Mouse (Mus musculus): ENCODE data around the gene Lmo2. TPM values are rescaled to one million over a fixed set of nuclear protein-coding genes. Genes with fewer than 3 reads are reported as not detected.

The Lmo2 gene
- 10.9 and 11.1 TPM in 2 replicates for polyA plus RNA-seq (2012; ENCODE audit: insufficient read depth, insufficient read length, missing spikeins)

GRCm38 (mm10) chr2:103957649-103958546 is at the start of gene Lmo2:
TSS of gene Lmo2 (plus strand) at chr2:103957986.
- H3K4me3 ChIP-seq (ENCODE audit: insufficient read depth, low read depth, low read length) = no peak within 1 kb of the TSS
- H3K4me1 ChIP-seq (ENCODE audit: control insufficient read depth, insufficient read depth, insufficient read length, low read length) = no peaks in the 10 kb centered on the region
- H3K27ac ChIP-seq (replicated peaks; ENCODE audit: low read depth, low read length) = no peak within 1 kb of the TSS

- Histone ChIP-seq H3K4me1 (ENCODE audit: control insufficient read depth, insufficient read depth, insufficient read length, low read length) (peaks cover 5% of the 10 kb centered on the region; the same call in 1 of the 2 replicates), H3K27ac (replicated peaks; ENCODE audit: low read depth, low read length) (no peak overlapping the region), H3K4me3 (ENCODE audit: insufficient read depth, low read depth, low read length) (no peak overlapping the region)
Measured at GRCm38 (mm10) chr2:103910601-103911000, 47.2 kb upstream of the Lmo2 start.

GRCm38 (mm10) chr2:103912481-103913251 is 45.1 kb upstream of the Lmo2 start:
- H3K4me1 ChIP-seq (ENCODE audit: control insufficient read depth, insufficient read depth, insufficient read length, low read length) = no peaks in the 10 kb centered on the region
- no peak overlapping the region for H3K4me3 ChIP-seq (ENCODE audit: insufficient read depth, low read depth, low read length)
- no peak overlapping the region for H3K27ac ChIP-seq (replicated peaks; ENCODE audit: low read depth, low read length)

GRCm38 (mm10) chr2:103913252-103913650 is 44.5 kb upstream of the Lmo2 start:
- Histone ChIP-seq H3K27ac (replicated peaks; ENCODE audit: low read depth, low read length) (no peak overlapping the region), H3K4me1 (ENCODE audit: control insufficient read depth, insufficient read depth, insufficient read length, low read length) (no peaks in the 10 kb centered on the region)

GRCm38 (mm10) chr2:103916069-103916468 is 41.7 kb upstream of the Lmo2 start:
- no peaks in the 10 kb centered on the region for H3K4me1 ChIP-seq (ENCODE audit: control insufficient read depth, insufficient read depth, insufficient read length, low read length)
- no peak overlapping the region for H3K4me3 ChIP-seq (ENCODE audit: insufficient read depth, low read depth, low read length)
- H3K27ac ChIP-seq (replicated peaks; ENCODE audit: low read depth, low read length) = no peak overlapping the region

More at GRCm38 (mm10) chr2:103913252-103913650, 44.5 kb upstream of the Lmo2 start:
- H3K4me3 ChIP-seq (ENCODE audit: insufficient read depth, low read depth, low read length) = no peak overlapping the region

- no peak overlapping the region for H3K27ac ChIP-seq (replicated peaks; ENCODE audit: low read depth, low read length)
- no peak overlapping the region for H3K4me3 ChIP-seq (ENCODE audit: insufficient read depth, low read depth, low read length)
- H3K4me1 ChIP-seq (ENCODE audit: control insufficient read depth, insufficient read depth, insufficient read length, low read length) = no peaks in the 10 kb centered on the region
Measured at GRCm38 (mm10) chr2:103917375-103917774, 40.4 kb upstream of the Lmo2 start.

GRCm38 (mm10) chr2:103918375-103918774 is 39.4 kb upstream of the Lmo2 start:
- H3K4me3 ChIP-seq (ENCODE audit: insufficient read depth, low read depth, low read length) = no peak overlapping the region
- no peak overlapping the region for H3K27ac ChIP-seq (replicated peaks; ENCODE audit: low read depth, low read length)
- H3K4me1 ChIP-seq (ENCODE audit: control insufficient read depth, insufficient read depth, insufficient read length, low read length) = no peaks in the 10 kb centered on the region

- no peak overlapping the region for H3K27ac ChIP-seq (replicated peaks; ENCODE audit: low read depth, low read length)
Measured at GRCm38 (mm10) chr2:103919488-103919887, 38.3 kb upstream of the Lmo2 start.

GRCm38 (mm10) chr2:103926586-103927113 is 31.1 kb upstream of the Lmo2 start:
- no peak overlapping the region for H3K4me3 ChIP-seq (ENCODE audit: insufficient read depth, low read depth, low read length)
- H3K27ac ChIP-seq (replicated peaks; ENCODE audit: low read depth, low read length) = no peak overlapping the region
- H3K4me1 ChIP-seq (ENCODE audit: control insufficient read depth, insufficient read depth, insufficient read length, low read length) = peaks cover 20% of the 10 kb centered on the region

More at GRCm38 (mm10) chr2:103919488-103919887, 38.3 kb upstream of the Lmo2 start:
- H3K4me3 ChIP-seq (ENCODE audit: insufficient read depth, low read depth, low read length) = no peak overlapping the region
- no peaks in the 10 kb centered on the region for H3K4me1 ChIP-seq (ENCODE audit: control insufficient read depth, insufficient read depth, insufficient read length, low read length)

GRCm38 (mm10) chr2:103927610-103928145 is 30.1 kb upstream of the Lmo2 start:
- no peak overlapping the region for H3K27ac ChIP-seq (replicated peaks; ENCODE audit: low read depth, low read length)
- no peak overlapping the region for H3K4me3 ChIP-seq (ENCODE audit: insufficient read depth, low read depth, low read length)
- H3K4me1 ChIP-seq (ENCODE audit: control insufficient read depth, insufficient read depth, insufficient read length, low read length) = peaks cover 24% of the 10 kb centered on the region

GRCm38 (mm10) chr2:103930306-103931019 is 27.3 kb upstream of the Lmo2 start:
- Histone ChIP-seq H3K4me3 (ENCODE audit: insufficient read depth, low read depth, low read length) (no peak overlapping the region), H3K27ac (replicated peaks; ENCODE audit: low read depth, low read length) (no peak overlapping the region), H3K4me1 (ENCODE audit: control insufficient read depth, insufficient read depth, insufficient read length, low read length) (peaks cover 24% of the 10 kb centered on the region)

GRCm38 (mm10) chr2:103931511-103931911 is 26.3 kb upstream of the Lmo2 start:
- no peak overlapping the region; the same call in 1 of the 2 replicates for H3K27ac ChIP-seq (replicated peaks; ENCODE audit: low read depth, low read length)
- peaks cover 20% of the 10 kb centered on the region for H3K4me1 ChIP-seq (ENCODE audit: control insufficient read depth, insufficient read depth, insufficient read length, low read length)
- no peak overlapping the region for H3K4me3 ChIP-seq (ENCODE audit: insufficient read depth, low read depth, low read length)

- Histone ChIP-seq H3K27ac (replicated peaks; ENCODE audit: low read depth, low read length) (no peak overlapping the region; the same call in 1 of the 2 replicates), H3K4me3 (ENCODE audit: insufficient read depth, low read depth, low read length) (no peak overlapping the region), H3K4me1 (ENCODE audit: control insufficient read depth, insufficient read depth, insufficient read length, low read length) (peaks cover 18% of the 10 kb centered on the region)
Measured at GRCm38 (mm10) chr2:103932025-103932424, 25.8 kb upstream of the Lmo2 start.

- H3K27ac ChIP-seq (replicated peaks; ENCODE audit: low read depth, low read length) = no peak overlapping the region
- H3K4me3 ChIP-seq (ENCODE audit: insufficient read depth, low read depth, low read length) = no peak overlapping the region
- H3K4me1 ChIP-seq (ENCODE audit: control insufficient read depth, insufficient read depth, insufficient read length, low read length) = peaks cover 16% of the 10 kb centered on the region
Measured at GRCm38 (mm10) chr2:103932480-103932879, 25.3 kb upstream of the Lmo2 start.
